Mouse (Mus musculus): Measurements from ENCODE around the gene Olfr1297.

DNA sequence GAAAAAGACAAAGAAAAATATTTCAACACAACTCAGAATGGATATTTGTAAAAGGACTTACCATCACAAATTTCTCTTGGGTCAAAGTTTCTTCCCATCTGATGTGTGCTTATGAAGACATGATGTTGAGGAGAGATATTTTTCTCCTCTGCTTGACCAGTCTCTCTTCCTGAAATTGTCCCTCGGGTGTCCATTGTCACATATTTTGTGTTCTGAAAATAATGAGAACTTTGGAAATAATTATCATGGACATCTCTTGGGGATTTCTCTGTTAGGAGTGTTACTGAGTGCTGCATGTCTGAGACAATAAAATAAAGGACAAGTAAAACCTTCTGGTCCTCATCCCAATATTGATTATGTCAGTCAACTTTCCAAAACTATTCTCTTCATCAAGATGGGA lies 22.8 kb upstream of the Olfr1297 start, which contains the start of gene Olfr1298:
- TF ChIP-seq EP300 (optimal IDR thresholded peaks at IDR 0.05) (no peak), CTCF (IDR thresholded peaks at IDR 0.05; ENCODE audit: low read depth) (no peak)
